Mouse (Mus musculus) induced T-regulatory cell, adult 2 months (primary cell): Measurements from ENCODE around the gene Dctn1.

Experiments used
- DNase-seq: peaks from one replicate; pipeline ENCODE4 v3.0.0-alpha.2; 2012; ENCODE audit warnings: low read depth

The Dctn1 gene

DNA sequence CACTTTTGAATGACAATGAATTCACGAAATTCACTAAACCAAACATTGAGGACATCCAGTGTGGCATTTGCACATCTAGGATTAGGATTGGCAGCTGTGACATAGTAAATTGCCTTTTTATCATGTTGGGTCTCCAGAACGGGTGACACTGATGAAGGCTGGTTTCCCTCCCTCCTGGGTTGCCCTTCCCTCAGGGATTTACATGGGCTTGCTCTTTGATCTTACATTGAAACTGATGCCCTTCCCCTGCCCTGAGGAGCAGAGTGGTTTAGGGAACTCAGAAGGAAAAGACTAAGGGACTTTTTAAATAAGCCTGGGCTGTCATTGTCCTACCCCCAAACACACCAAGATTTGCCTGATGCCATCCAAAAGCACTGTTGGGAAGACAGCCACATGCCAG is 65.8 kb downstream of the Dctn1 start:
- DNase-seq: no peak

DNA sequence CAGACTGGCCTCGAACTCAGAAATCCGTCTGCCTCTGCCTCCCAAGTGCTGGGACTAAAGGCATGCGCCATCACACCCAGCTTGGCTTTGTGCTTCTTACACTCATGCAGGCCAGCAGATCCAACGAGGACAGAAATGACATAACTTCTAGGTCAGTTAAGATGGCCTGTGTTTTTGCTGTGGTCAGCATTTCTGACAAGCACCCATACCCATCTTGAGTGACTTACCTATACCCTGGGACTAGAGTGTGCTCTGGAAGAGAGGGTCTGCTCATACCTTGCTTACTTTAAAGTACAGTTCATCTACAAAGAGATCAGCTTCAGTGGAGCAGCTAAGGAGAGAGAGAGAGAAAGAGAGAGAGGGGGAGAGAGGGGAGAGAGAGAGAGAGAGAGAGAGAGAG is 67.6 kb downstream of the Dctn1 start:
- DNase-seq: no peak

DNA sequence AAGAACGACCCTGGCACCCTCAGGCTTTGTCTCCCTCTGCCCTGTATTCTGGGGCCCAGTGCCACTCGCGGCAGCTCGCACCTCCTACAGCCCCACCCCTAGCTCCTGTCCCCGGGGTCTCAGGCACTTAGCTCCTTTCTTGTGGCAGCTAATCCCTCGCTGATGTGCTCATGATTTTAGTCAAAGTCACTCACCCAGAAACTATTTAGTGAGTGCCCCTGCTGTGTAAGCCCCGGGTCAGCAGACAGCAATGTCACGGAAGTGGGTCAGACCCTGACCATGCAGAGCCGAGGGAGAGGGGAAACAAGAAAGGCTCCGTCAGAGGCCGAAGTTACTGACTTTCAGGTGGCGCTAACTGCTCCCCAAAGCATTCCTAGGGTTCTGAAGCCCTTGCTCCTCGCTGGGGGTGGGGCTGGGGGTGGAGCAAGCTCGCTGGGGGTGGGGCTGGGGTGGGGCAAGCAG is 68.6 kb downstream of the Dctn1 start:
- DNase-seq: no peak

DNA sequence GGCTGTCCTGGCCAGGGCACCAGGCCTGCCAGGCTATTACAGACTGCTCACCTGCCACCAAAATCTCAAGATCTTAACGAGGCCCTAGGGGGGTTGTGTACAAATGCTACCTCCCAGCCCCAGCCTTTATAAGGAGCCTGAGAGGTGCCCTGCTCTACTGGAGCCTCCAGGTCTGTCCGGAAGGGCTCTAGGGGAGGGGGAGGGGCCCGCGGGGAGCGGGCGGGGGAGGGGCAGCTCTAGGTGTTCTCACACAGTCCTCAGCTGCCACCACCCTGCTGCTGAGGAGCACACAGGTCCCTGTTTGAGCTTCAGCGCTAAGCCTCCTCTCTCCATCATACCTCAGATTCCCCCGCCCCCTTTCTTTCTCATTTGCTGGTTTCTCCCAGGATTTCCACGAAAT is 71.4 kb downstream of the Dctn1 start:
- DNase-seq: no peak

DNA sequence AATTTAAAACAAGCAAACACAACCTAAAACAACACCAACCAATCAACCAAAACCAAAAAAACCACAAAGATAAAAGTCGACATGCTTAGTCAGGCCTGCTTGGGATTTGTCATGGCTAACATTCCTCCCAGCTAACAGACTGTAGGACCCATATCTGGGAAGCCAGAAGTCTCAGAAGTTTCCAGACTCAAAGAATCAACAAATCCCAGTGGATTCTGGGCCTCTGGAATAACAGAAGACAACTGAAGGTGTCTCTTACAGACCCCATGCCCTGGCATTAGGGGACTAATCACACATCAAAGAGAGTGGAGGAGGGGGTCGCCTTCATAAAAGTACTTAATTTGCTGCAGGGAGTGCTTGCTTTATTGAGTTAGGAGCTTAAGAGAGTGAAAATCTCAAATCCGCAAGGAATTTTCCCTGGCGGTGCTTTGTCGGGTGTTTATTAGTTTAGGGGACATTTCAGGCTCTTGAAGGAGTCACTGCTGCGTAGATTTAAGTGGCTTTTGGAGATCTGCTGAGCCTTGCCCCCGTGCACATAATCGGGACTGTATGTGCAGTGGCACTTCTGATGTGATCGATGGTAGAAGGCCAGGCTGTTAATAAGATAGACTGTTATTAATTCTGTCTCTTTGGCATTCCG is 78.8 kb downstream of the Dctn1 start:
- DNase-seq: no peak

DNA sequence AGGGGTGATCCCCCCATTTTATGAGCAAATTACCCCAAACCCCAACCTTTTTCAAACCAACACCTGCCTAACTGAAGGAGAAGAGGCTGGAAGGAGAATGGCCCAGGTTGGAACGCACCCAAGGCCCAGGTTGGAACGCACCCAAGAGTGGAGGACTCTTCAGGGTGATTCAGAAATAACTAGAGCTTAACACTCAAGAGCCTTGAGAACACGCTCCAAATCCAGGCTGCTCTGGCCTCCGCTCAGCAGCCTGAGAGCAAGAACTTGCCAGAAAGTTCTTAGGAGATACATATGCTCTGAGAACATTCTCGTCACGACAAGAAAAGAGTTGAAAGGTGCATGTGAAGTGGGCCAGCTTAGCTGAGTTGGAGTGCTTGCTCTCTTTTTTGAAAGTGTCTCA is 79.4 kb downstream of the Dctn1 start:
- no peak for DNase-seq

DNA sequence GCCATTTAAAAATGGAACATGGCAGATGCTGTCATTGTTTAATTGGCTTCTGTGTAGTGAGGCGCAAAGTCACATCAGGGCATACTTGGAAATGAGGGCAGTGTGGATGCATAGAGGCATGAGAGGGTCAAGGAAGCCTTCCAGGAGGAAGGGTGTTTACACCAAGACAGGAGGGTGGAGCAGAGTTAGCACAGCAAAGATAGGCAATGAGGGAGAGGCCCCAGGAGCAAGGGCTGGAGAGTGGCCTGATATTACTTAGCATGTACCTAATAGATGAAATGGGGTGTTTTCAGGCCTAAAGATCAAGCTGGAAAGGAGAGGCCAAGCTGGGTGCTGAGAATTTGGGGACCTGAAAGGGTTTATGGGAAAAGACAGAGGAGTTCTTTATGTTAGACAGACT is 80.3 kb downstream of the Dctn1 start:
- no peak for DNase-seq

DNA sequence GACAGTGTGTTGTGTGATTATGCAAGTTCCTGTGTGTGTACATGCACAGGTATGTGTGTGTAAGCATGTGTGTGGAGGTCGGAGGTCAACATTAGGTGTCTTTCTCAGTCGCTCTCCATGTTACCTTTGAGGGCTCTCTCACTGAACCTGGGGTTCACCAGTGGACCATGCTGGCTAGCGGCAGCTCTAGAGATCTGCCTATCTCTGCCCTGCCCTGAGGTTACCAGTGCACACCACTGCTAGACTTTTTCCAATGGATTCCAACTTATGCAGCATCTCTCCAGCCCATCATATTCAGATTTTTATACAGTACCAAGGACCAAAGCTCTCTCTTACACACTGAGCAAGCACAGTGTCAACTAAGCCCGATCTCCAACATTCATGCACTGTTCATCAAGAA is 81.0 kb downstream of the Dctn1 start:
- DNase-seq: no peak

DNA sequence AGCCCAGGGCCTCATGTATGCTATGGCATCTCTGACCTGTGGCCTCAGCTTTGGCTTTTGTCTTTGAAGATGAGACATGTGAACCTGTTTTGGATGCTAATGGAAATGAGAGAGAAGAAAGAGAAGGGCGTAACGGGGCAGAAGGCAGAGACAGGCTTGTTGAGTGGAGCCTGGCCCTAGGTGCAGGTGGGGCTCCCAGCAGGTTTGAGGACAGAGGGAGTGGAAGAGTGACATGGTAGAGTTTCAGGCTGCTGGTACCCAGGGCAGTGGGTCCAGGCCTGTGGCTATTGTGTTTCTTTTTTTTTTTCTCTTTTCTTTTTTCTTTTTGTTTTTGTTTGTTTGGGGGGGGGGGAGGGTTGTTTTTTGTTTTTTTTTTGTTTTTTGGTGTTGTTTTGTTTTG is 81.4 kb downstream of the Dctn1 start:
- DNase-seq: no peak
